In genomic region chr5:149523856-149524241, GRCm38 (mm10) we compare ENCODE assay signal across 9 mouse cellular contexts. TPM values are rescaled to one million over a fixed set of nuclear protein-coding genes. Genes with fewer than 3 reads are reported as not detected.
DNase-seq lines count a peak whose midpoint lies in the region; ATAC-seq and TF ChIP-seq lines count a peak whose summit lies in the region.
"Had no signal": no experiment of that assay in that cellular context is flagged by ENCODE, and none has a peak within 500 bp of the region (broad histone marks: within the 10 kb centered on the region; RNA-seq: fewer than 3 reads in every experiment).

No protein-coding gene starts in this region.

- H3K4me1 ChIP-seq in lung, embryonic 16.5 days (replicated peaks; ENCODE audit: control insufficient read depth, insufficient read depth, low read length) = peaks cover 27% of the 10 kb centered on the region
- peaks cover 2% of the 10 kb centered on the region for H3K4me1 ChIP-seq in lung, adult 2 months (ENCODE audit: control insufficient read depth, insufficient read depth, low read length)
- H3K4me1 ChIP-seq in midbrain, embryonic 10.5 days = peaks cover 57% of the 10 kb centered on the region

- DNase-seq in gastrocnemius, adult 2 months = no peak
- no peak for DNase-seq in gastrocnemius, adult 18-20 months (ENCODE audit: low spot score)
- DNase-seq in lung, adult 2 months = no peak
- DNase-seq in midbrain, embryonic 10.5 days (ENCODE audit: low spot score) = no peak
- no peak for DNase-seq in B cell, adult 2 months
- DNase-seq in thymus, postnatal 4 days = no peak
- no peak for DNase-seq in spleen, postnatal 36 days (ENCODE audit: low spot score in 2 of 2)

- H3K27ac ChIP-seq in gastrocnemius, adult 2 months = peak overlapping the region; percentile 25
- peak overlapping the region; percentile 38 for H3K27ac ChIP-seq in lung, embryonic 16.5 days (ENCODE audit: low read length)
- H3K27ac ChIP-seq in midbrain, embryonic 10.5 days (replicated peaks) = peak overlapping the region; percentile 75

- no peak overlapping the region for H3K4me3 ChIP-seq in gastrocnemius, adult 2 months
- H3K4me3 ChIP-seq in lung, embryonic 16.5 days (ENCODE audit: low read length) = no peak overlapping the region
- H3K4me3 ChIP-seq in lung, adult 2 months (replicated peaks; ENCODE audit: extremely low read depth, low read depth, low read length) = no peak overlapping the region
- no peak overlapping the region for H3K4me3 ChIP-seq in midbrain, embryonic 10.5 days

- peak; percentile 10 for ATAC-seq in lung, embryonic 16.5 days (ENCODE audit: low read depth)

- no peaks in the 10 kb centered on the region for H3K27me3 ChIP-seq in lung, embryonic 16.5 days (ENCODE audit: control insufficient read depth, insufficient read depth, low read depth, low read length)
- peaks cover 27% of the 10 kb centered on the region; the same call in 1 of the 2 replicates for H3K27me3 ChIP-seq in midbrain, embryonic 10.5 days (ENCODE audit: low read depth, poor library complexity, severe bottlenecking)

- H3K4me2 ChIP-seq in lung, embryonic 16.5 days (ENCODE audit: low read depth, low read length) = peak overlapping the region; percentile 44

- 28% methylated on average over 6 of the region's 6 CpGs for WGBS in lung, embryonic 16.5 days
- WGBS in lung, adult 2 months = 39% methylated on average over 6 of the region's 6 CpGs
- WGBS in midbrain, embryonic 10.5 days = 78% methylated on average over 6 of the region's 6 CpGs

- TF ChIP-seq POLR2A in lung, adult 2 months (IDR thresholded peaks at IDR 0.05; ENCODE audit: borderline replicate concordance, extremely low read depth, low read depth, low read length) = no peak

- no peak overlapping the region for H3K9ac ChIP-seq in lung, embryonic 16.5 days (ENCODE audit: low read length)

- no peak for TF ChIP-seq CTCF in gastrocnemius, adult 2 months (IDR thresholded peaks at IDR 0.05)
- no peak for TF ChIP-seq CTCF in lung, adult 2 months (IDR thresholded peaks at IDR 0.05; ENCODE audit: insufficient read depth, low read length)

- intact Hi-C loops in gastrocnemius, adult 2 months (cut with DNase I) = loop anchor here (1.0 to 2.0 kb wide), 2 partner anchors 41 to 70 kb away; no protein-coding TSS in a partner anchor

- H3K9me3 ChIP-seq in lung, embryonic 16.5 days (ENCODE audit: control insufficient read depth, low read length) = 0 out of 2 replicates have a peak, but pooled peaks cover 2% of the 10 kb centered on the region
- no peaks in the 10 kb centered on the region for H3K9me3 ChIP-seq in midbrain, embryonic 10.5 days (replicated peaks)

- H3K36me3 ChIP-seq in lung, embryonic 16.5 days (ENCODE audit: control insufficient read depth, insufficient read depth, low read length) = no peaks in the 10 kb centered on the region
- H3K36me3 ChIP-seq in midbrain, embryonic 10.5 days = no peaks in the 10 kb centered on the region

RNA-seq across cellular contexts. Expression of gene Wdr95, which starts 4.6 kb away (rescaled TPM):
- under 1 TPM in 1 of 2 experiments, not detected in 1; 0.08 TPM for total RNA-seq in gastrocnemius, adult 2 months (2021)
- not detected for total RNA-seq in gastrocnemius, adult 18-20 months (2021)
- 0.19 and 0.63 TPM in 2 replicates for polyA plus RNA-seq in lung, embryonic 16.5 days (2015; fragmentation: Nextera tagmentation; extraction: Ambion mirVana)
- polyA plus RNA-seq in lung, adult 2 months (2012; rRNA removed) = 0.89 and 1.9 TPM in 2 replicates
- not detected in 2 replicates for polyA plus RNA-seq in midbrain, embryonic 10.5 days (2016; fragmentation: Nextera tagmentation; extraction: Ambion mirVana)
- total RNA-seq: megakaryocyte progenitor cell, adult 5-6 weeks had no signal

Comparison
In these comparisons a context has a peak if more than half of its experiments do, and no peak if none do; other contexts are left out.
1. H3K27ac ChIP-seq: peak in every context shown above with its lines; median percentile 75 in midbrain, embryonic 10.5 days; 38 in lung, embryonic 16.5 days; 25 in gastrocnemius, adult 2 months.